Mouse (Mus musculus) bone marrow, adult 2 months (tissue): Measurements from ENCODE around the gene Hdac8.

Experiments
- CTCF ChIP-seq: fragments of 200-500 bp; IDR thresholded peaks from 2 replicates; pipeline ENCODE4 v1.5.1; 2011; ENCODE audit warnings: low read length, control low read depth; ENCODE audit not compliant: control insufficient read depth, insufficient read depth
- POLR2A ChIP-seq: fragments of 200-500 bp; IDR thresholded peaks from 2 replicates; pipeline ENCODE4 v1.6.1; 2011; ENCODE audit warnings: low read depth, mild to moderate bottlenecking, control low read depth, low read length, borderline replicate concordance; ENCODE audit not compliant: control insufficient read depth

- TF ChIP-seq CTCF (no peak), POLR2A (no peak)
Measured at GRCm38 (mm10) chrX:102253892-102254291, 251.3 kb downstream of the Hdac8 start.
